Mouse (Mus musculus): ENCODE measurements around the gene Ccdc149. TPM values are rescaled to one million over a fixed set of nuclear protein-coding genes. Genes with fewer than 3 reads are reported as not detected.
A peak's percentile ranks its signal among the peaks of the same experiment; 100 is the strongest.

Gene Ccdc149
- polyA plus RNA-seq, 1 experiment from 2014 or later, result 8.5 TPM

DNA sequence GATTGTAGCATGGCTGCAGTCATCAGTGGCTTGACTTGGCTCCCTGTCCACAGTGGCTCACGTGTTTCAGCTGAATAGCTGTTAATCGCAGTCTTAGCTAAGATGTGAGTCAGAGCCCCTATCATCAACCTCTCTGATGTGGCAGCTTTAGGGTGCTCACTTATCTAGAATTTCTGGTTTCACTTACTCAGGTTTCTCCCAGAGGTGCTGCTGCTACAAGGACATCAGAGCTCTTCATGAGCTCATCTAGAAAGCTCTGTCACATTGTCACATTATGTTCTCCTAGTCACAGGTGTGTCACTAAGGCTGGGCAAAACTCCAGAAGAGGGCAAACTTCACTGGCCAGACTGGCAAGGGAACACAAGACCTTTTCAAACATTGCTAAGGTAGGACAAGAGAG lies 132.2 kb downstream of the Ccdc149 start:
- ATAC-seq (no peak), DNase-seq (ENCODE audit: low spot score) (no peak)
- Histone ChIP-seq H3K27ac (ENCODE audit: low read depth, low read length) (no peak overlapping the region), H3K4me1 (ENCODE audit: control insufficient read depth, insufficient read depth, low read length) (no peaks in the 10 kb centered on the region), H3K4me2 (ENCODE audit: low read length) (no peak overlapping the region), H3K27me3 (replicated peaks; ENCODE audit: control insufficient read depth, insufficient read depth, low read length) (no peaks in the 10 kb centered on the region), H3K36me3 (ENCODE audit: control insufficient read depth, insufficient read depth, low read length) (no peaks in the 10 kb centered on the region), H3K9ac (ENCODE audit: low read length) (no peak overlapping the region), H3K4me3 (ENCODE audit: low read depth, low read length) (no peak overlapping the region), H3K9me3 (replicated peaks; ENCODE audit: control insufficient read depth, low read length) (no peaks in the 10 kb centered on the region)
- 89% methylated on average over 2 of the region's 2 CpGs for WGBS

DNA sequence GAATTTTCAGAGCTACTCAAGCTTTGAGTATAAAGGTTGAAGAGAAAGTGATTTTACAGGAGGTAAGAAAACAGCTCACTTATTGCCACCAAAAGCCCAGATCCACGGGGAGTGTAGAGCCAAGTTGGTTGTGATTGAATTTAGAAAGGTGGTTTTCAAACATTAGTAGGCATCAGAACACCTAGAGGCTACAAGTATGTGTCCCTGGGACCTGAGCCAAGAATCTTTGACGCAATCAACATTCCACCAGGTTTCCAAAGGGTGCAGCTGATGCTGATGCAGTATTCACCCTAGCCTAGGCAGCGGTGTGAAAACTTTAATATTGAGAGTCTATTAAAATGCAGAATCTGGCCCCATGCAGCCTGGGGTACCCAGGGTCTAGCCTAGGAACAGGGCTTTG lies 135.7 kb downstream of the Ccdc149 start:
- Histone ChIP-seq H3K4me3 (ENCODE audit: low read depth, low read length) (no peak overlapping the region), H3K9ac (ENCODE audit: low read length) (no peak overlapping the region), H3K27ac (ENCODE audit: low read depth, low read length) (no peak overlapping the region), H3K9me3 (replicated peaks; ENCODE audit: control insufficient read depth, low read length) (no peaks in the 10 kb centered on the region), H3K4me2 (ENCODE audit: low read length) (no peak overlapping the region), H3K27me3 (replicated peaks; ENCODE audit: control insufficient read depth, insufficient read depth, low read length) (no peaks in the 10 kb centered on the region), H3K4me1 (ENCODE audit: control insufficient read depth, insufficient read depth, low read length) (0 out of 2 replicates have a peak, but pooled peaks cover 2% of the 10 kb centered on the region), H3K36me3 (ENCODE audit: control insufficient read depth, insufficient read depth, low read length) (no peaks in the 10 kb centered on the region)
- no peak for DNase-seq (ENCODE audit: low spot score)
- no peak for ATAC-seq
- 73% methylated on average over 3 of the region's 3 CpGs for WGBS

DNA sequence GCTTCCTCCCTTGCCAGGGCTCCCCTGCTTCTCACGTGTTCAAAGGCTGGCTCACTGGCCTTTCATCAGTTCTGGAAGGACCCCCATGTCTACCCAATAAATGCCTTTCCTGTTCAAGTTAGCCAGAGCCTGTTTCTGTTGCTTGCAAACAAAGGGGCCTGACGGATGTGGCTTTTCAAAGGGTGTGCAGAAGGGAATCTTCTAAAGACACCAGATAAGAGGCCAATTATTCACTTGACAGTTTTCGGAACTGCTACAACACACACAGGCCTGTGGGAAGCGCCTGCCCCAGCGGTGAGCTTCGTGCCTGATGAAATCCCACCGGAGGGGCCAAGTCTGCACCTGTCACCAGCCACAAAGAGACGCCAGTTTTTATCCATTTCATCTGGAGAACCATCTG lies 139.2 kb downstream of the Ccdc149 start:
- H3K27me3 ChIP-seq (replicated peaks; ENCODE audit: control insufficient read depth, insufficient read depth, low read length), result no peaks in the 10 kb centered on the region
- no peak overlapping the region for H3K9ac ChIP-seq (ENCODE audit: low read length)
- DNase-seq (ENCODE audit: low spot score) (peak; percentile 34), ATAC-seq (0 out of 2 replicates have a peak, but pooled peaks have one; percentile 29)
- H3K36me3 ChIP-seq (ENCODE audit: control insufficient read depth, insufficient read depth, low read length), result no peaks in the 10 kb centered on the region
- 17% methylated on average over 8 of the region's 8 CpGs for WGBS
- H3K27ac ChIP-seq (ENCODE audit: low read depth, low read length), result no peak overlapping the region
- 0 out of 2 replicates have a peak, but pooled peaks cover 2% of the 10 kb centered on the region for H3K4me1 ChIP-seq (ENCODE audit: control insufficient read depth, insufficient read depth, low read length)
- H3K4me3 ChIP-seq (ENCODE audit: low read depth, low read length), result no peak overlapping the region
- no peak overlapping the region for H3K4me2 ChIP-seq (ENCODE audit: low read length)
- no peaks in the 10 kb centered on the region for H3K9me3 ChIP-seq (replicated peaks; ENCODE audit: control insufficient read depth, low read length)

Other genes with a start within 250 kb of the Ccdc149 start
- gene Sod3, start 107.7 kb downstream of the Ccdc149 start, polyA plus RNA-seq (2014; fragmentation: Nextera tagmentation; extraction: Ambion mirVana), result 0.97 and 1.6 TPM in 2 replicates
- 1.4 and 1.7 TPM in 2 replicates for gene Lgi2, start 94.9 kb upstream of the Ccdc149 start, polyA plus RNA-seq (2014; fragmentation: Nextera tagmentation; extraction: Ambion mirVana)
- gene Sepsecs, start 198.2 kb upstream of the Ccdc149 start, polyA plus RNA-seq (2014; fragmentation: Nextera tagmentation; extraction: Ambion mirVana), result 6.8 and 8.2 TPM in 2 replicates

All from forebrain, embryonic 14.5 days (tissue).